Mouse (Mus musculus) MEL (cell line): ENCODE measurements at regions not wholly inside any gene's neighbourhood (a gene's known extent, or its start where the extent isn't known, plus 50 kb on each side); places are given as distances from the start of the nearest gene placed in this dataset.

Source experiments
- DNase-seq: peaks from one replicate; pipeline ENCODE4 v3.0.0; 2011; ENCODE audit warnings: low read depth, low spot score
- H3K27ac ChIP-seq: 2 replicates; pipeline ENCODE4 v1.5.1; 2012; ENCODE audit warnings: low read depth, mild to moderate bottlenecking, control low read depth, low read length, moderate library complexity; ENCODE audit not compliant: control insufficient read depth
- H3K27me3 ChIP-seq, 2 experiments: fragments of 150-350 bp in 1 of 2; sonication (generic) in 1 of 2; 2 replicates each; pipeline ENCODE4 v1.6.1; 2012; ENCODE audit warnings: low read length in 2 of 2, mild to moderate bottlenecking in 2 of 2, improper control_type of control experiment in 1 of 2, moderate library complexity in 1 of 2; ENCODE audit not compliant: insufficient read depth in 2 of 2, control insufficient read depth in 1 of 2
- H3K36me3 ChIP-seq, 2 experiments: 2 replicates each; pipeline ENCODE4 v1.6.1; 2012 to 2014; ENCODE audit warnings: low read length in 2 of 2, improper control_type of control experiment in 1 of 2, inconsistent platforms in 1 of 2, mild to moderate bottlenecking in 1 of 2; ENCODE audit not compliant: insufficient read depth in 2 of 2, control insufficient read depth in 1 of 2
- H3K4me1 ChIP-seq, 2 experiments: fragments of 150-350 bp in 1 of 2; sonication (generic) in 1 of 2; 2 replicates each; pipeline ENCODE4 v1.6.1; 2012; ENCODE audit warnings: low read length in 2 of 2, improper control_type of control experiment in 1 of 2, mild to moderate bottlenecking in 1 of 2; ENCODE audit not compliant: insufficient read depth in 2 of 2, control insufficient read depth in 1 of 2
- H3K4me3 ChIP-seq, 2 experiments: fragments of 150-350 bp in 1 of 2; sonication (generic) in 1 of 2; 2 replicates each; pipeline ENCODE4 v1.5.1; 2012; ENCODE audit warnings: low read depth in 2 of 2, low read length in 2 of 2, mild to moderate bottlenecking in 2 of 2, moderate library complexity in 2 of 2, control low read depth in 1 of 2, improper control_type of control experiment in 1 of 2; ENCODE audit not compliant: control insufficient read depth in 1 of 2, insufficient read depth in 1 of 2
- H3K79me2 ChIP-seq: 2 replicates; pipeline ENCODE4 v1.6.1; 2012; ENCODE audit warnings: mild to moderate bottlenecking, low read length, moderate library complexity; ENCODE audit not compliant: control insufficient read depth, poor library complexity, insufficient read depth
- H3K9ac ChIP-seq: 2 replicates; pipeline ENCODE4 v1.6.1; 2012; ENCODE audit warnings: low read depth, mild to moderate bottlenecking, control low read depth, low read length, moderate library complexity; ENCODE audit not compliant: control insufficient read depth, poor library complexity, severe bottlenecking
- H3K9me3 ChIP-seq: fragments of 150-350 bp; sonication (generic); replicated peaks from 2 replicates; pipeline ENCODE4 v1.6.1; 2012; ENCODE audit warnings: mild to moderate bottlenecking, low read length, improper control_type of control experiment, moderate library complexity; ENCODE audit not compliant: insufficient read depth
- BHLHE40 ChIP-seq: IDR thresholded peaks from 2 replicates; pipeline ENCODE4 v1.6.1; 2012; ENCODE audit warnings: low read depth, mild to moderate bottlenecking, inconsistent platforms, low read length, improper control_type of control experiment, borderline replicate concordance
- CHD2 ChIP-seq: IDR thresholded peaks from 2 replicates; pipeline ENCODE4 v1.6.1; 2011; ENCODE audit warnings: low read length, improper control_type of control experiment
- CTCF ChIP-seq, 3 experiments: IDR thresholded peaks in 2 of 3; conservative IDR thresholded peaks in 1 of 3; 2 replicates each; pipeline ENCODE4 v1.5.1; 2011 to 2012; ENCODE audit warnings: low read length in 3 of 3, low read depth in 2 of 3, mild to moderate bottlenecking in 2 of 3, improper control_type of control experiment in 1 of 3, inconsistent platforms in 1 of 3, mixed read lengths in 1 of 3, moderate library complexity in 1 of 3; ENCODE audit not compliant: control insufficient read depth in 1 of 3, insufficient read depth in 1 of 3, poor library complexity in 1 of 3, severe bottlenecking in 1 of 3
- ELF1 ChIP-seq: IDR thresholded peaks from 2 replicates; pipeline ENCODE4 v1.6.1; 2014; ENCODE audit warnings: low read depth, mild to moderate bottlenecking, inconsistent platforms, low read length, improper control_type of control experiment, moderate library complexity
- EP300 ChIP-seq, 2 experiments: IDR thresholded peaks; 2 replicates each; pipeline ENCODE4 v1.6.1; 2011; ENCODE audit warnings: improper control_type of control experiment in 2 of 2, low read length in 2 of 2, low read depth in 1 of 2, mild to moderate bottlenecking in 1 of 2
- ETS1 ChIP-seq: IDR thresholded peaks from 2 replicates; pipeline ENCODE4 v1.6.1; 2012; ENCODE audit warnings: low read depth, mild to moderate bottlenecking, inconsistent platforms, low read length, improper control_type of control experiment, moderate library complexity
- GABPA ChIP-seq: IDR thresholded peaks from 2 replicates; pipeline ENCODE4 v1.6.1; 2012; ENCODE audit warnings: low read depth, mild to moderate bottlenecking, inconsistent platforms, low read length, improper control_type of control experiment, moderate library complexity
- GATA1 ChIP-seq: IDR thresholded peaks from 2 replicates; pipeline ENCODE4 v1.6.1; 2011; ENCODE audit warnings: low read depth, low read length, improper control_type of control experiment
- HCFC1 ChIP-seq: IDR thresholded peaks from 2 replicates; pipeline ENCODE4 v1.6.1; 2012; ENCODE audit warnings: low read depth, mild to moderate bottlenecking, inconsistent platforms, low read length, improper control_type of control experiment, moderate library complexity
- JUND ChIP-seq: IDR thresholded peaks from 2 replicates; pipeline ENCODE4 v1.6.1; 2011; ENCODE audit warnings: low read depth, mild to moderate bottlenecking, improper control_type of control experiment, low read length
- KAT2A ChIP-seq: conservative IDR thresholded peaks from 2 replicates; pipeline ENCODE4 v1.6.1; 2012; ENCODE audit warnings: low read depth, low read length, improper control_type of control experiment, inconsistent platforms
- MAFK ChIP-seq: IDR thresholded peaks from 2 replicates; pipeline ENCODE4 v1.6.1; 2011; ENCODE audit warnings: low read depth, mild to moderate bottlenecking, low read length, improper control_type of control experiment, borderline replicate concordance
- MAX ChIP-seq: IDR thresholded peaks from 2 replicates; pipeline ENCODE4 v1.6.1; 2011; ENCODE audit warnings: low read length, improper control_type of control experiment
- POLR2A ChIP-seq, 2 experiments: IDR thresholded peaks; 2 replicates each; pipeline ENCODE4 v1.6.1; 2011 to 2012; ENCODE audit warnings: low read length in 2 of 2, mild to moderate bottlenecking in 2 of 2, control low read depth in 1 of 2, improper control_type of control experiment in 1 of 2, low read depth in 1 of 2, moderate library complexity in 1 of 2; ENCODE audit not compliant: control insufficient read depth in 1 of 2, insufficient read depth in 1 of 2, poor library complexity in 1 of 2
- POLR2AphosphoS5 ChIP-seq: IDR thresholded peaks from 2 replicates; pipeline ENCODE4 v1.6.1; 2012; ENCODE audit warnings: low read depth, borderline replicate concordance, mild to moderate bottlenecking, inconsistent platforms, low read length, moderate library complexity, mixed read lengths
- RAD21 ChIP-seq: IDR thresholded peaks from 2 replicates; pipeline ENCODE4 v1.6.1; 2011; ENCODE audit warnings: mild to moderate bottlenecking, low read depth, low read length, improper control_type of control experiment
- RCOR1 ChIP-seq: IDR thresholded peaks from 2 replicates; pipeline ENCODE4 v1.6.1; 2012; ENCODE audit warnings: low read depth, mild to moderate bottlenecking, inconsistent platforms, low read length, improper control_type of control experiment
- SMC3 ChIP-seq: IDR thresholded peaks from 2 replicates; pipeline ENCODE4 v1.6.1; 2011; ENCODE audit warnings: low read depth, low read length, improper control_type of control experiment
- TAL1 ChIP-seq: IDR thresholded peaks from 2 replicates; pipeline ENCODE4 v1.6.1; 2012; ENCODE audit warnings: mild to moderate bottlenecking, inconsistent platforms, low read length, moderate library complexity, mixed read lengths
- TBP ChIP-seq: IDR thresholded peaks from 2 replicates; pipeline ENCODE4 v1.8.0; 2011; ENCODE audit warnings: low read depth, low read length, improper control_type of control experiment
- USF1 ChIP-seq: IDR thresholded peaks from 2 replicates; pipeline ENCODE4 v1.6.1; 2014; ENCODE audit warnings: low read depth, mild to moderate bottlenecking, inconsistent platforms, low read length, improper control_type of control experiment, moderate library complexity
- ZMIZ1 ChIP-seq: IDR thresholded peaks from 2 replicates; pipeline ENCODE4 v1.6.1; 2012; ENCODE audit warnings: low read depth, mild to moderate bottlenecking, inconsistent platforms, low read length, improper control_type of control experiment, moderate library complexity

DNA sequence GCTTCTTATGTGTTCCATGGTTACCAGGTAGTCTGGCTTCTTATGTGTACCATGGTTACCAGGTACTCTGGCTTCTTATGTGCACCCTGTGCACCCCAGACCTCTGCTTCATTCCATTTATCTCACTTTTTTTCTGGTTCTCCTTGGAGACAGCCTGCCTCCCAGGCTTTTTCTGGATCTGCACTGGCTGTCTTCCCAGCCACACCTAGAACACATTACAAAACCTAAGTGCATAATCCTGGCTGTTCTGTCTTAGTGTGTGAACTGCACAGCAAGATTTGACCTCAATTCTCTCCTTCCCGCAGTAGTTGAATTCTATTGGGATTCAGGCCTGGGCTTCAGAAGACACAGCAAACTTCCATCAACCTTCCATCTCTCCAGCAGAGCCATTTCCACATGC lies 586.2 kb upstream of the Arpp21 start:
- Histone ChIP-seq H3K27ac (no peak overlapping the region), H3K4me1 (no peaks in the 10 kb centered on the region), H3K9me3 (no peaks in the 10 kb centered on the region), H3K9ac (no peak overlapping the region), H3K79me2 (no peaks in the 10 kb centered on the region), H3K4me3 (no peak overlapping the region), H3K36me3 (no peaks in the 10 kb centered on the region), H3K27me3 (no peaks in the 10 kb centered on the region)
- TF ChIP-seq MAFK: no peak
- TF ChIP-seq HCFC1: no peak
- no peak for TF ChIP-seq USF1
- no peak for TF ChIP-seq ETS1
- no peak for TF ChIP-seq POLR2AphosphoS5
- no peak for TF ChIP-seq TAL1
- TF ChIP-seq MAX: no peak
- TF ChIP-seq ELF1: no peak
- TF ChIP-seq GABPA: no peak
- no peak for TF ChIP-seq CHD2
- TF ChIP-seq RAD21: no peak
- TF ChIP-seq KAT2A: no peak
- TF ChIP-seq GATA1: no peak
- no peak for TF ChIP-seq RCOR1
- TF ChIP-seq EP300 (IDR thresholded peaks at IDR 0.05; ENCODE audit: low read depth in 1 of 2, low read length in 2 of 2): no peak
- no peak for TF ChIP-seq SMC3
- no peak for TF ChIP-seq POLR2A (IDR thresholded peaks at IDR 0.05; ENCODE audit: control insufficient read depth in 1 of 2, insufficient read depth in 1 of 2, low read depth in 1 of 2, low read length in 2 of 2, poor library complexity in 1 of 2)
- TF ChIP-seq ZMIZ1: no peak
- DNase-seq: no peak

DNA sequence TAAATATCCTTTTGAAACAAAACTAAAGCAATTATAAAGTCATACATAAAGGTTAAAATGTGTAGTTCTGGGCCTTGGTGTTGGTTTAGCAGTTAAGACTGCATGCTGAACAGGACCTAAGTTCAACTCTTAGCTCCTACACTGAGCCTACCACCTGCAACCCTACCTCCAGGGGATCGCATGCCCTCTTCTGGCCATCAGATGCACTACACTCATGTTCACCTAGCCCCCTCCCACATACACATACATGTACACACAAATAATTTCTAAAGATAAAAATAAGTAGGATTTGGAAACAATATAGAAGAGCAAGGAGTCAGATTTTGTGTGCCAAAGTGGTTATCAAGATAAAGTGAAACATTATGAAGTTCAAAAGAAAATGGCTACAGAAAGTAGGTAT lies 576.2 kb upstream of the Arpp21 start:
- no peaks in the 10 kb centered on the region for H3K9me3 ChIP-seq
- H3K4me3 ChIP-seq: no peak overlapping the region
- TF ChIP-seq JUND (no peak), TBP (no peak), SMC3 (peak; percentile 24), ETS1 (no peak), CTCF (IDR thresholded peaks at IDR 0.05 in 2 of 3, conservative IDR thresholded peaks at IDR 0.05 in 1 of 3; ENCODE audit: control insufficient read depth in 1 of 3, insufficient read depth in 1 of 3, low read depth in 2 of 3, low read length in 3 of 3, poor library complexity in 1 of 3, severe bottlenecking in 1 of 3) (peak; percentile 12 to 49 (median 24); a peak in 4 of 6 replicates), KAT2A (no peak), BHLHE40 (no peak)
- no peak overlapping the region for H3K27ac ChIP-seq
- H3K36me3 ChIP-seq: no peaks in the 10 kb centered on the region
- no peaks in the 10 kb centered on the region for H3K4me1 ChIP-seq
- H3K79me2 ChIP-seq: no peaks in the 10 kb centered on the region
- H3K9ac ChIP-seq: no peak overlapping the region
- peak; percentile 5 for DNase-seq
- no peaks in the 10 kb centered on the region for H3K27me3 ChIP-seq
